Mouse (Mus musculus) liver, embryonic 12.5 days (tissue): ENCODE data around the gene Dbnl. TPM values are rescaled to one million over a fixed set of nuclear protein-coding genes. Genes with fewer than 3 reads are reported as not detected.

ENCODE experiments used
- ATAC-seq: fragments of 200-750 bp; cut with Nextera tagmentation; 2 replicates; pipeline ENCODE4 v1.8.0; 2017; ENCODE audit warnings: moderate number of reproducible peaks, mild to moderate bottlenecking, moderate library complexity
- H3K27ac ChIP-seq: fragments of 300-500 bp; sonication (generic); 2 replicates; pipeline ENCODE4 v1.5.1; 2016; ENCODE audit warnings: mild to moderate bottlenecking
- H3K27me3 ChIP-seq: fragments of 300-500 bp; sonication (generic); replicated peaks from 2 replicates; pipeline ENCODE4 v1.6.1; 2016; ENCODE audit warnings: mild to moderate bottlenecking, moderate library complexity
- H3K36me3 ChIP-seq: fragments of 300-500 bp; sonication (generic); 2 replicates; pipeline ENCODE4 v1.6.1; 2016; ENCODE audit warnings: mild to moderate bottlenecking, moderate library complexity
- H3K4me1 ChIP-seq: fragments of 300-500 bp; sonication (generic); 2 replicates; pipeline ENCODE4 v1.6.1; 2016
- H3K4me2 ChIP-seq: fragments of 300-500 bp; sonication (generic); 2 replicates; pipeline ENCODE4 v1.6.1; 2016; ENCODE audit warnings: mild to moderate bottlenecking, moderate library complexity
- H3K4me3 ChIP-seq: fragments of 300-500 bp; sonication (generic); 2 replicates; pipeline ENCODE4 v1.5.1; 2016; ENCODE audit warnings: mild to moderate bottlenecking, moderate library complexity
- H3K9ac ChIP-seq: fragments of 300-500 bp; sonication (generic); 2 replicates; pipeline ENCODE4 v1.6.1; 2016; ENCODE audit warnings: mild to moderate bottlenecking, moderate library complexity
- H3K9me3 ChIP-seq: fragments of 300-500 bp; sonication (generic); replicated peaks from 2 replicates; pipeline ENCODE4 v1.6.1; 2016; ENCODE audit warnings: mild to moderate bottlenecking, moderate library complexity
- WGBS: fragments of 180-500 bp; shearing (Covaris S2); methylation state at CpG from one replicate; pipeline ENCODE4 v1.1.7; 2016; ENCODE audit not compliant: insufficient replicate concordance; 5-methylcytosine and 5-hydroxymethylcytosine counted together
- polyA plus RNA-seq: library from polyadenylated mRNA; unstranded; fragments of >200 nt; fragmentation: Nextera tagmentation; extraction: Ambion mirVana; gene quantifications from 2 replicates; pipeline ENCODE4 v1.2.1, GENCODE M21; 2016

The Dbnl gene
- polyA plus RNA-seq, 1 experiment from 2014 or later: 71.6 TPM

GRCm38 (mm10) chr11:5778481-5778880 lies 9.8 kb upstream of the Dbnl start:
- H3K27me3 ChIP-seq: no peaks in the 10 kb centered on the region
- 54% methylated on average over 2 of the region's 2 CpGs for WGBS
- H3K4me3 ChIP-seq: no peak overlapping the region
- H3K4me1 ChIP-seq: peaks cover 16% of the 10 kb centered on the region
- no peak overlapping the region for H3K9ac ChIP-seq
- no peak overlapping the region for H3K27ac ChIP-seq
- H3K4me2 ChIP-seq: no peak overlapping the region
- no peak for ATAC-seq
- H3K9me3 ChIP-seq: no peaks in the 10 kb centered on the region
- peaks cover 6% of the 10 kb centered on the region for H3K36me3 ChIP-seq

GRCm38 (mm10) chr11:5780035-5780499 lies 8.2 kb upstream of the Dbnl start:
- Histone ChIP-seq H3K36me3 (peaks cover 6% of the 10 kb centered on the region), H3K27ac (no peak overlapping the region), H3K9ac (no peak overlapping the region), H3K27me3 (no peaks in the 10 kb centered on the region), H3K4me2 (no peak overlapping the region), H3K9me3 (no peaks in the 10 kb centered on the region), H3K4me3 (no peak overlapping the region), H3K4me1 (peaks cover 16% of the 10 kb centered on the region)
- ATAC-seq: no peak
- WGBS: 86% methylated on average over 6 of the region's 6 CpGs

- H3K4me3 ChIP-seq: no peak overlapping the region
- H3K36me3 ChIP-seq: peaks cover 6% of the 10 kb centered on the region
- 55% methylated on average over 8 of the region's 8 CpGs for WGBS
- ATAC-seq: peak; percentile 89
- peak overlapping the region; percentile 37; the same call in 1 of the 2 replicates for H3K9ac ChIP-seq
- H3K27me3 ChIP-seq: no peaks in the 10 kb centered on the region
- peak overlapping the region; percentile 61 for H3K27ac ChIP-seq
- no peaks in the 10 kb centered on the region for H3K9me3 ChIP-seq
- peaks cover 25% of the 10 kb centered on the region for H3K4me1 ChIP-seq
- H3K4me2 ChIP-seq: peak overlapping the region; percentile 40
Measured at GRCm38 (mm10) chr11:5782199-5782944, 5.9 kb upstream of the Dbnl start.

- ATAC-seq: no peak
- Histone ChIP-seq H3K4me3 (no peak overlapping the region), H3K9me3 (no peaks in the 10 kb centered on the region), H3K9ac (no peak overlapping the region), H3K4me2 (no peak overlapping the region), H3K4me1 (peaks cover 48% of the 10 kb centered on the region), H3K36me3 (peaks cover 6% of the 10 kb centered on the region), H3K27ac (no peak overlapping the region), H3K27me3 (no peaks in the 10 kb centered on the region)
Measured at GRCm38 (mm10) chr11:5785732-5786131, 2.6 kb upstream of the Dbnl start.

- H3K4me1 ChIP-seq: peaks cover 40% of the 10 kb centered on the region
- no peaks in the 10 kb centered on the region for H3K9me3 ChIP-seq
- no peaks in the 10 kb centered on the region for H3K27me3 ChIP-seq
- H3K4me3 ChIP-seq: peak overlapping the region; percentile 84
- no peak for ATAC-seq
- H3K9ac ChIP-seq: peak overlapping the region; percentile 87
- H3K36me3 ChIP-seq: peaks cover 21% of the 10 kb centered on the region
- H3K4me2 ChIP-seq: peak overlapping the region; percentile 88
- 19% methylated on average over 8 of the region's 8 CpGs for WGBS
- H3K27ac ChIP-seq: peak overlapping the region; percentile 98
Measured at GRCm38 (mm10) chr11:5787671-5788055, 625 bp upstream of the Dbnl start.

- Histone ChIP-seq H3K27me3 (no peaks in the 10 kb centered on the region), H3K4me2 (peak overlapping the region; percentile 88), H3K36me3 (peaks cover 35% of the 10 kb centered on the region), H3K9ac (peak overlapping the region; percentile 87), H3K27ac (peak overlapping the region; percentile 98), H3K4me3 (peak overlapping the region; percentile 84), H3K9me3 (no peaks in the 10 kb centered on the region), H3K4me1 (peaks cover 33% of the 10 kb centered on the region)
- 0 out of 2 replicates have a peak, but pooled peaks have one; percentile 18 for ATAC-seq
- 37% methylated on average over 6 of the region's 6 CpGs for WGBS
Measured at GRCm38 (mm10) chr11:5789071-5789753, 924 bp downstream of the Dbnl start.

- no peak for ATAC-seq
- no peaks in the 10 kb centered on the region for H3K27me3 ChIP-seq
- 47% methylated on average over 3 of the region's 3 CpGs for WGBS
- H3K27ac ChIP-seq: peak overlapping the region; percentile 98; the same call in 1 of the 2 replicates
- H3K4me1 ChIP-seq: peaks cover 33% of the 10 kb centered on the region
- H3K36me3 ChIP-seq: peaks cover 42% of the 10 kb centered on the region
- H3K4me2 ChIP-seq: peak overlapping the region; percentile 88
- peak overlapping the region; percentile 87 for H3K9ac ChIP-seq
- H3K9me3 ChIP-seq: no peaks in the 10 kb centered on the region
- peak overlapping the region; percentile 84 for H3K4me3 ChIP-seq
Measured at GRCm38 (mm10) chr11:5789754-5790333, 1.6 kb downstream of the Dbnl start.

GRCm38 (mm10) chr11:5790431-5790830 lies 2.1 kb downstream of the Dbnl start:
- Histone ChIP-seq H3K4me2 (no peak overlapping the region), H3K27ac (no peak overlapping the region), H3K4me3 (no peak overlapping the region), H3K27me3 (no peaks in the 10 kb centered on the region), H3K9me3 (no peaks in the 10 kb centered on the region), H3K36me3 (peaks cover 47% of the 10 kb centered on the region), H3K4me1 (peaks cover 33% of the 10 kb centered on the region), H3K9ac (no peak overlapping the region)
- 89% methylated on average over 1 of the region's 1 CpGs for WGBS
- no peak for ATAC-seq

- Histone ChIP-seq H3K4me3 (no peak overlapping the region), H3K4me2 (no peak overlapping the region), H3K9ac (no peak overlapping the region), H3K4me1 (peaks cover 5% of the 10 kb centered on the region), H3K27me3 (no peaks in the 10 kb centered on the region), H3K27ac (no peak overlapping the region), H3K36me3 (peaks cover 93% of the 10 kb centered on the region), H3K9me3 (no peaks in the 10 kb centered on the region)
- WGBS: 81% methylated on average over 9 of the region's 9 CpGs
- ATAC-seq: no peak
Measured at GRCm38 (mm10) chr11:5795290-5795689, 7.0 kb downstream of the Dbnl start.

- no peak overlapping the region for H3K9ac ChIP-seq
- H3K36me3 ChIP-seq: peaks cover 95% of the 10 kb centered on the region
- H3K9me3 ChIP-seq: no peaks in the 10 kb centered on the region
- no peak for ATAC-seq
- H3K4me3 ChIP-seq: no peak overlapping the region
- peaks cover 1% of the 10 kb centered on the region for H3K4me1 ChIP-seq
- no peaks in the 10 kb centered on the region for H3K27me3 ChIP-seq
- 82% methylated on average over 7 of the region's 7 CpGs for WGBS
- no peak overlapping the region for H3K27ac ChIP-seq
- no peak overlapping the region for H3K4me2 ChIP-seq
Measured at GRCm38 (mm10) chr11:5795706-5796105, 7.4 kb downstream of the Dbnl start.

GRCm38 (mm10) chr11:5796939-5797338 lies 8.7 kb downstream of the Dbnl start:
- Histone ChIP-seq H3K4me2 (no peak overlapping the region), H3K4me1 (0 out of 2 replicates have a peak, but pooled peaks cover 1% of the 10 kb centered on the region), H3K27ac (no peak overlapping the region), H3K9ac (no peak overlapping the region), H3K36me3 (peaks cover 93% of the 10 kb centered on the region), H3K27me3 (no peaks in the 10 kb centered on the region), H3K4me3 (no peak overlapping the region), H3K9me3 (no peaks in the 10 kb centered on the region)
- no peak for ATAC-seq
- 84% methylated on average over 15 of the region's 15 CpGs for WGBS

GRCm38 (mm10) chr11:5797371-5797770 lies 9.1 kb downstream of the Dbnl start:
- no peak for ATAC-seq
- Histone ChIP-seq H3K9ac (no peak overlapping the region), H3K27me3 (no peaks in the 10 kb centered on the region), H3K4me2 (no peak overlapping the region), H3K9me3 (no peaks in the 10 kb centered on the region), H3K36me3 (peaks cover 89% of the 10 kb centered on the region), H3K27ac (no peak overlapping the region), H3K4me3 (no peak overlapping the region), H3K4me1 (peaks cover 6% of the 10 kb centered on the region; the same call in 1 of the 2 replicates)
- WGBS: 82% methylated on average over 11 of the region's 11 CpGs
